Mouse (Mus musculus): ENCODE data around the gene Rpl6. TPM values are rescaled to one million over a fixed set of nuclear protein-coding genes. Genes with fewer than 3 reads are reported as not detected.
A peak's percentile ranks its signal among the peaks of the same experiment; 100 is the strongest.
"Not testable (repeated sequence)": the region's sequence is repeated elsewhere in the genome, so short reads cannot be mapped to it uniquely, and the experiment has no call there.

Gene Rpl6
- polyA plus RNA-seq, 1 experiment from 2014 or later, result 345 TPM

- Histone ChIP-seq H3K9me3 (replicated peaks; ENCODE audit: control insufficient read depth, low read length, poor library complexity, severe bottlenecking) (no peaks in the 10 kb centered on the region), H3K27me3 (ENCODE audit: control insufficient read depth, insufficient read depth, low read depth, low read length) (no peaks in the 10 kb centered on the region), H3K36me3 (ENCODE audit: control insufficient read depth, insufficient read depth, low read length) (no peaks in the 10 kb centered on the region), H3K4me1 (ENCODE audit: control insufficient read depth, insufficient read depth, low read length) (peaks cover 35% of the 10 kb centered on the region), H3K9ac (ENCODE audit: low read depth, low read length) (peak within 1 kb of the TSS; percentile 86), H3K4me3 (ENCODE audit: low read depth, low read length) (peak within 1 kb of the TSS; percentile 88), H3K4me2 (ENCODE audit: low read length) (peak within 1 kb of the TSS; percentile 84), H3K27ac (ENCODE audit: low read length) (peak within 1 kb of the TSS; percentile 86)
- peak; percentile 95 for ATAC-seq
- under 1% methylated on average over 90 of the region's 98 CpGs for whole genome bisulfite sequencing
Measured at GRCm38 (mm10) chr5:121190836-121191583, 13.3 kb upstream of the Rpl6 start, which contains the start of gene Ptpn11. TSS of gene Ptpn11 (minus strand) at chr5:121191397.

GRCm38 (mm10) chr5:121191584-121191906 is 12.7 kb upstream of the Rpl6 start:
- 10% methylated on average over 17 of the region's 17 CpGs for WGBS
- Histone ChIP-seq H3K27me3 (ENCODE audit: control insufficient read depth, insufficient read depth, low read depth, low read length) (no peaks in the 10 kb centered on the region), H3K9me3 (replicated peaks; ENCODE audit: control insufficient read depth, low read length, poor library complexity, severe bottlenecking) (no peaks in the 10 kb centered on the region), H3K4me1 (ENCODE audit: control insufficient read depth, insufficient read depth, low read length) (peaks cover 32% of the 10 kb centered on the region), H3K36me3 (ENCODE audit: control insufficient read depth, insufficient read depth, low read length) (no peaks in the 10 kb centered on the region), H3K4me2 (ENCODE audit: low read length) (peak overlapping the region; percentile 56), H3K9ac (ENCODE audit: low read depth, low read length) (peak overlapping the region; percentile 86), H3K4me3 (ENCODE audit: low read depth, low read length) (peak overlapping the region; percentile 88), H3K27ac (ENCODE audit: low read length) (peak overlapping the region; percentile 86)
- ATAC-seq, result peak; percentile 66

GRCm38 (mm10) chr5:121194173-121194572 is 10.1 kb upstream of the Rpl6 start:
- Histone ChIP-seq H3K4me1 (ENCODE audit: control insufficient read depth, insufficient read depth, low read length) (peaks cover 10% of the 10 kb centered on the region), H3K9me3 (replicated peaks; ENCODE audit: control insufficient read depth, low read length, poor library complexity, severe bottlenecking) (no peaks in the 10 kb centered on the region), H3K27me3 (ENCODE audit: control insufficient read depth, insufficient read depth, low read depth, low read length) (no peaks in the 10 kb centered on the region), H3K4me3 (ENCODE audit: low read depth, low read length) (no peak overlapping the region), H3K9ac (ENCODE audit: low read depth, low read length) (no peak overlapping the region), H3K4me2 (ENCODE audit: low read length) (no peak overlapping the region), H3K27ac (ENCODE audit: low read length) (no peak overlapping the region), H3K36me3 (ENCODE audit: control insufficient read depth, insufficient read depth, low read length) (no peaks in the 10 kb centered on the region)
- WGBS, result 11% methylated on average over 1 of the region's 1 CpGs
- ATAC-seq, result no peak

GRCm38 (mm10) chr5:121196764-121197163 is 7.5 kb upstream of the Rpl6 start:
- no peak overlapping the region for H3K4me2 ChIP-seq (ENCODE audit: low read length)
- no peak for ATAC-seq
- H3K36me3 ChIP-seq (ENCODE audit: control insufficient read depth, insufficient read depth, low read length), result no peaks in the 10 kb centered on the region
- H3K4me1 ChIP-seq (ENCODE audit: control insufficient read depth, insufficient read depth, low read length), result no peaks in the 10 kb centered on the region
- WGBS, result 54% methylated on average over 5 of the region's 5 CpGs
- no peaks in the 10 kb centered on the region for H3K9me3 ChIP-seq (replicated peaks; ENCODE audit: control insufficient read depth, low read length, poor library complexity, severe bottlenecking)
- H3K4me3 ChIP-seq (ENCODE audit: low read depth, low read length), result no peak overlapping the region
- no peaks in the 10 kb centered on the region for H3K27me3 ChIP-seq (ENCODE audit: control insufficient read depth, insufficient read depth, low read depth, low read length)
- H3K27ac ChIP-seq (ENCODE audit: low read length), result no peak overlapping the region
- H3K9ac ChIP-seq (ENCODE audit: low read depth, low read length), result no peak overlapping the region

GRCm38 (mm10) chr5:121197337-121197736 is 6.9 kb upstream of the Rpl6 start:
- Histone ChIP-seq H3K36me3 (ENCODE audit: control insufficient read depth, insufficient read depth, low read length) (no peaks in the 10 kb centered on the region), H3K4me1 (ENCODE audit: control insufficient read depth, insufficient read depth, low read length) (no peaks in the 10 kb centered on the region), H3K27me3 (ENCODE audit: control insufficient read depth, insufficient read depth, low read depth, low read length) (no peaks in the 10 kb centered on the region), H3K9me3 (replicated peaks; ENCODE audit: control insufficient read depth, low read length, poor library complexity, severe bottlenecking) (no peaks in the 10 kb centered on the region), H3K27ac (ENCODE audit: low read length) (no peak overlapping the region), H3K4me2 (ENCODE audit: low read length) (no peak overlapping the region), H3K9ac (ENCODE audit: low read depth, low read length) (no peak overlapping the region), H3K4me3 (ENCODE audit: low read depth, low read length) (no peak overlapping the region)
- 93% methylated on average over 2 of the region's 2 CpGs for WGBS
- ATAC-seq, result no peak

GRCm38 (mm10) chr5:121198376-121198775 is 5.9 kb upstream of the Rpl6 start:
- no peak overlapping the region for H3K27ac ChIP-seq (ENCODE audit: low read length)
- no peak overlapping the region for H3K9ac ChIP-seq (ENCODE audit: low read depth, low read length)
- H3K36me3 ChIP-seq (ENCODE audit: control insufficient read depth, insufficient read depth, low read length), result no peaks in the 10 kb centered on the region
- H3K4me1 ChIP-seq (ENCODE audit: control insufficient read depth, insufficient read depth, low read length), result no peaks in the 10 kb centered on the region
- no peak overlapping the region for H3K4me3 ChIP-seq (ENCODE audit: low read depth, low read length)
- WGBS, result 86% methylated on average over 5 of the region's 5 CpGs
- no peak overlapping the region for H3K4me2 ChIP-seq (ENCODE audit: low read length)
- ATAC-seq, result no peak
- no peaks in the 10 kb centered on the region for H3K27me3 ChIP-seq (ENCODE audit: control insufficient read depth, insufficient read depth, low read depth, low read length)
- H3K9me3 ChIP-seq (replicated peaks; ENCODE audit: control insufficient read depth, low read length, poor library complexity, severe bottlenecking), result no peaks in the 10 kb centered on the region

GRCm38 (mm10) chr5:121201739-121202138 is 2.5 kb upstream of the Rpl6 start:
- ATAC-seq, result no peak
- 44% methylated on average over 3 of the region's 3 CpGs for WGBS
- H3K4me2 ChIP-seq (ENCODE audit: low read length), result no peak overlapping the region

GRCm38 (mm10) chr5:121202467-121202866 is 1.8 kb upstream of the Rpl6 start:
- ATAC-seq, result no peak
- Histone ChIP-seq H3K27me3 (ENCODE audit: control insufficient read depth, insufficient read depth, low read depth, low read length) (no peaks in the 10 kb centered on the region), H3K4me1 (ENCODE audit: control insufficient read depth, insufficient read depth, low read length) (peaks cover 12% of the 10 kb centered on the region), H3K36me3 (ENCODE audit: control insufficient read depth, insufficient read depth, low read length) (peaks cover 12% of the 10 kb centered on the region), H3K9ac (ENCODE audit: low read depth, low read length) (no peak overlapping the region), H3K27ac (ENCODE audit: low read length) (no peak overlapping the region), H3K4me3 (ENCODE audit: low read depth, low read length) (no peak overlapping the region), H3K4me2 (ENCODE audit: low read length) (no peak overlapping the region), H3K9me3 (replicated peaks; ENCODE audit: control insufficient read depth, low read length, poor library complexity, severe bottlenecking) (no peaks in the 10 kb centered on the region)
- 77% methylated on average over 1 of the region's 1 CpGs for WGBS

More at GRCm38 (mm10) chr5:121201739-121202138, 2.5 kb upstream of the Rpl6 start:
- H3K27me3 ChIP-seq (ENCODE audit: control insufficient read depth, insufficient read depth, low read depth, low read length), result no peaks in the 10 kb centered on the region
- H3K9ac ChIP-seq (ENCODE audit: low read depth, low read length), result no peak overlapping the region
- H3K36me3 ChIP-seq (ENCODE audit: control insufficient read depth, insufficient read depth, low read length), result peaks cover 5% of the 10 kb centered on the region; the same call in 1 of the 2 replicates
- H3K9me3 ChIP-seq (replicated peaks; ENCODE audit: control insufficient read depth, low read length, poor library complexity, severe bottlenecking), result no peaks in the 10 kb centered on the region
- H3K27ac ChIP-seq (ENCODE audit: low read length), result no peak overlapping the region
- no peak overlapping the region for H3K4me3 ChIP-seq (ENCODE audit: low read depth, low read length)
- peaks cover 12% of the 10 kb centered on the region for H3K4me1 ChIP-seq (ENCODE audit: control insufficient read depth, insufficient read depth, low read length)

- not testable (repeated sequence) for H3K27me3 ChIP-seq (ENCODE audit: control insufficient read depth, insufficient read depth, low read depth, low read length); H3K9me3 ChIP-seq (replicated peaks; ENCODE audit: control insufficient read depth, low read length, poor library complexity, severe bottlenecking); H3K9ac ChIP-seq (ENCODE audit: low read depth, low read length); H3K4me3 ChIP-seq (ENCODE audit: low read depth, low read length); H3K27ac ChIP-seq (ENCODE audit: low read length); ATAC-seq
- Histone ChIP-seq H3K4me1 (ENCODE audit: control insufficient read depth, insufficient read depth, low read length) (peaks cover 12% of the 10 kb centered on the region), H3K36me3 (ENCODE audit: control insufficient read depth, insufficient read depth, low read length) (peaks cover 23% of the 10 kb centered on the region), H3K4me2 (ENCODE audit: low read length) (peak overlapping the region; percentile 85)
- WGBS, result 82% methylated on average over 7 of the region's 10 CpGs
Measured at GRCm38 (mm10) chr5:121205537-121206130, 1.4 kb downstream of the Rpl6 start.
